Mouse (Mus musculus) hindbrain, embryonic 11.5 days (tissue): Measurements from ENCODE around the gene Frrs1l. TPM values are rescaled to one million over a fixed set of nuclear protein-coding genes. Genes with fewer than 3 reads are reported as not detected.

Experiments
- ATAC-seq: fragments of 200-750 bp; cut with Nextera tagmentation; 2 replicates; pipeline ENCODE4 v1.8.0; 2017; ENCODE audit warnings: mild to moderate bottlenecking, moderate TSS enrichment, moderate library complexity; ENCODE audit not compliant: low FRiP score
- DNase-seq: peaks from one replicate; pipeline ENCODE4 v3.0.0-alpha.2; 2015; ENCODE audit warnings: low spot score
- H3K27ac ChIP-seq: fragments of 300-500 bp; sonication (generic); 2 replicates; pipeline ENCODE4 v1.5.1; 2014; ENCODE audit warnings: mild to moderate bottlenecking, low read depth, low read length
- H3K27me3 ChIP-seq: fragments of 300-500 bp; sonication (generic); 2 replicates; pipeline ENCODE4 v1.6.1; 2014; ENCODE audit warnings: mild to moderate bottlenecking, low read length, moderate library complexity, mixed read lengths; ENCODE audit not compliant: control insufficient read depth, insufficient read depth
- H3K36me3 ChIP-seq: fragments of 300-500 bp; sonication (generic); 2 replicates; pipeline ENCODE4 v1.6.1; 2014; ENCODE audit warnings: mild to moderate bottlenecking, low read length, moderate library complexity, mixed read lengths; ENCODE audit not compliant: control insufficient read depth, insufficient read depth
- H3K4me1 ChIP-seq: fragments of 300-500 bp; sonication (generic); replicated peaks from 2 replicates; pipeline ENCODE4 v1.6.1; 2014; ENCODE audit warnings: low read length, mixed read lengths; ENCODE audit not compliant: control insufficient read depth, insufficient read depth
- H3K4me2 ChIP-seq: fragments of 300-500 bp; sonication (generic); replicated peaks from 2 replicates; pipeline ENCODE4 v1.6.1; 2014; ENCODE audit warnings: mild to moderate bottlenecking, low read depth, low read length
- H3K4me3 ChIP-seq: fragments of 300-500 bp; sonication (generic); 2 replicates; pipeline ENCODE4 v1.5.1; 2014; ENCODE audit warnings: low read depth, low read length
- H3K9ac ChIP-seq: fragments of 300-500 bp; sonication (generic); 2 replicates; pipeline ENCODE4 v1.6.1; 2014; ENCODE audit warnings: low read depth, low read length
- H3K9me3 ChIP-seq: fragments of 300-500 bp; sonication (generic); 2 replicates; pipeline ENCODE4 v1.6.1; 2016; ENCODE audit warnings: low read length; ENCODE audit not compliant: control insufficient read depth
- WGBS: fragments of 180-500 bp; shearing (Covaris S2); extraction: QIAGEN DNeasy Blood & Tissue Kit; methylation state at CpG from one replicate; pipeline ENCODE4 v1.1.7; 2014; 5-methylcytosine and 5-hydroxymethylcytosine counted together
- polyA plus RNA-seq: library from polyadenylated mRNA; unstranded; fragments of >200 nt; fragmentation: Nextera tagmentation; extraction: Ambion mirVana; gene quantifications from 2 replicates; pipeline ENCODE4 v1.2.1, GENCODE M21; 2014

Gene Frrs1l
- polyA plus RNA-seq, 1 experiment from 2014 or later: 6.0 TPM

DNA sequence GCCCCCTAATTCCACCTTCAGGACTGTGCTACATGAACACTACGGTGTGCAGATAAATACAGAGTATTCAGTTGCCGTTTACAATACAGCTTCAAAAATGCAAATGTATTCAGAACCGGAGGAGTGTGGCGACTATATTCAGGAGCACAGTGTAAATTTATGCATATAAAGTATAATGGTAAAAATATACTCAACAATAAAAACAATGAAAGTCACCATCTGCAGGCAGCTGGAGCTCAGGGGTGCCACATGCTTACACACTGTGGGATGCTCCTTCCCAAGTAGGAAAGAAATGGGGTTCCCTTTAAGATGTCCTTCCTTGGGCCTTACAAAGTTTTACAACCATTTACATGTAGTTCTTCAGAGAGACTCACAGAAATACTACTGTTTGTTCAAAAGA, 48.7 kb downstream of the Frrs1l start:
- no peak overlapping the region for H3K9ac ChIP-seq
- no peak overlapping the region for H3K4me2 ChIP-seq
- WGBS: 68% methylated on average over 4 of the region's 4 CpGs
- ATAC-seq (no peak), DNase-seq (no peak)
- H3K36me3 ChIP-seq: no peaks in the 10 kb centered on the region
- no peaks in the 10 kb centered on the region for H3K9me3 ChIP-seq
- H3K4me1 ChIP-seq: peaks cover 6% of the 10 kb centered on the region; the same call in 1 of the 2 replicates
- no peak overlapping the region for H3K27ac ChIP-seq
- no peak overlapping the region for H3K4me3 ChIP-seq
- no peaks in the 10 kb centered on the region for H3K27me3 ChIP-seq

DNA sequence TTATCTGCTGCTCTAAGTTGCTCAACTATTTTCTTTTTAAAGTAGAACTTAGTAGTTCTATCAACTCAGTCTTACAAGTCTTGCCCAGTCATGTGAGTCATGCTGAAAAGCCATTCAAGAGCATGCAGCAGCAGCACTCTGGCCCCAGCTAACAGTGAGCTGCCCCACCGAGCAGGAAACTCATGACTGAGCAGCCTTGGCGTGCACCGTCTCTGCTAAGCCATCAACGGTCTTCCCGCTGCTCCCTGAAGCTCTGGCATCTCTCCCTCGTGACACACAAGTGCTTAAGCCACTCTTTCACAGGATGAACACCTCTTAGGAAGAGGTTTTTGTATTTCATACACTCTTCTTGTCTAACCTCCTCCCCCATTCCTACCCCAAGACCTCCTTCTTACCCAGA, 53.1 kb downstream of the Frrs1l start:
- Histone ChIP-seq H3K4me3 (no peak overlapping the region), H3K27me3 (no peaks in the 10 kb centered on the region), H3K27ac (no peak overlapping the region), H3K4me2 (no peak overlapping the region), H3K9me3 (no peaks in the 10 kb centered on the region), H3K9ac (no peak overlapping the region), H3K36me3 (no peaks in the 10 kb centered on the region), H3K4me1 (no peaks in the 10 kb centered on the region)
- ATAC-seq (no peak), DNase-seq (no peak)
- WGBS: 68% methylated on average over 6 of the region's 6 CpGs

DNA sequence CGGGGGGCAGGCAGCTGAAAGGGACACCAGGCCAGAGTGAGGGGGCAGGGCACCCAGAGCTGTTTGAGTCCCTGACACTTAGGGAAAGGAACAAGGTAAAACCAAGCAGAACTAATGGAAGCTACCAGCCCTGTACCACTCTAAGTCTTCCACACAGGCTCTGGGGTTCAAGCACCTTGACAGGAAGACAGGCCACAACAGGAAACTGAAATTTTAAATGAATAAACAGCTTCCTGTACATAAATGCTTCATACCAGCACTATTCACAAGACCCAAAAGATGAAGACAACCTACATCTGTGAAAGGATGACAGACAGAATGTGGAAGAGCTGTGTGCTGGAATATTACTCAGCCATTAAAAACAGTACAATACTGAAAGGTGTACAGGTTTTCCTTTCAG, 54.9 kb downstream of the Frrs1l start:
- H3K9ac ChIP-seq: no peak overlapping the region

DNA sequence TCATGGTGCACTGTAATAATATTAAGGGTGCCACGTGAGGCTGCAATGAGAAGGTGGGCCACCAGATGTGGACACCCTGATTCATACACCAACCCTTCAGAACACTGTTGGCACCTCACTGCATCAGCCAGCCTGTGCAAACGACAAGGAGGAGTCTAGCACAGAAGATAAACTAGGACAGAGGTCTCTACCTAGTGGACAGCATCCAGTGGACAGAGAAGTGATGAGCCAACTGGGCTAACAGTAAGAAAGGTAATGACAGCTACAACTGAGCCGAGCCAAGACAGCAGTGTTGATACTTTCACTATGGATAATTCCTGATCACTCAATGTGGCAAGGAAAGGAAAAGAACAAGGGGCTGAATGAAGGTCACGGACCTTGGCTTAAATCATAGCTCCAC, 57.0 kb downstream of the Frrs1l start:
- no peak overlapping the region for H3K27ac ChIP-seq
- H3K9ac ChIP-seq: no peak overlapping the region
- WGBS: 92% methylated on average over 4 of the region's 4 CpGs
- no peak overlapping the region for H3K4me2 ChIP-seq
- DNase-seq (no peak), ATAC-seq (no peak)
- no peaks in the 10 kb centered on the region for H3K27me3 ChIP-seq
- H3K4me1 ChIP-seq: no peaks in the 10 kb centered on the region
- no peaks in the 10 kb centered on the region for H3K9me3 ChIP-seq
- no peaks in the 10 kb centered on the region for H3K36me3 ChIP-seq
- no peak overlapping the region for H3K4me3 ChIP-seq

More for the DNA sequence above, 54.9 kb downstream of the Frrs1l start:
- Histone ChIP-seq H3K27me3 (no peaks in the 10 kb centered on the region), H3K4me1 (no peaks in the 10 kb centered on the region), H3K27ac (no peak overlapping the region), H3K9me3 (no peaks in the 10 kb centered on the region), H3K36me3 (no peaks in the 10 kb centered on the region), H3K4me3 (no peak overlapping the region), H3K4me2 (no peak overlapping the region)
- DNase-seq (no peak), ATAC-seq (no peak)
- no CpG with 5 or more reads among the region's 1 CpGs for WGBS

DNA sequence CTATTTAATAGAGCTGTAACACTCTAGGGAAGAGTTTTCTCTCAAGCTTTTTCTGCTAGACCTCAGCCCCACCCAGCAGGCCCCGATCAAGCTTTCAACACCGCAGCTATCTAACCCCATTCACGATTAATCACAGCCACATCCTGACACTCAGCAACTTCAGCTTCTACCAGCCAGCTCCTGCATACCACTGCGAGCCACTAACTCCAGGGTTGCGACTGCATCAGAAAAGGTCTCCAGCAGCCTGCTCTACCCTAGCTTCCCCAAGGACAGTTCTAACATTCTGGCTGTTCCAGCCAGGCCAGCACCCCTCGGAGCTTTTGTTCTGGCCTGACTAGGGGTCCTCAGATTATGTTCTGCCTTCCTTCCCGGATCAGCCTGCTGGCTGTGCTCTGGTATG, 58.1 kb downstream of the Frrs1l start:
- ATAC-seq: no peak
- no peak overlapping the region for H3K27ac ChIP-seq
- no peak for DNase-seq
- H3K27me3 ChIP-seq: no peaks in the 10 kb centered on the region
- no peak overlapping the region for H3K4me3 ChIP-seq
- no peaks in the 10 kb centered on the region for H3K36me3 ChIP-seq
- no peaks in the 10 kb centered on the region for H3K4me1 ChIP-seq
- H3K9ac ChIP-seq: no peak overlapping the region
- H3K4me2 ChIP-seq: no peak overlapping the region
- H3K9me3 ChIP-seq: no peaks in the 10 kb centered on the region
- 54% methylated on average over 7 of the region's 7 CpGs for WGBS

DNA sequence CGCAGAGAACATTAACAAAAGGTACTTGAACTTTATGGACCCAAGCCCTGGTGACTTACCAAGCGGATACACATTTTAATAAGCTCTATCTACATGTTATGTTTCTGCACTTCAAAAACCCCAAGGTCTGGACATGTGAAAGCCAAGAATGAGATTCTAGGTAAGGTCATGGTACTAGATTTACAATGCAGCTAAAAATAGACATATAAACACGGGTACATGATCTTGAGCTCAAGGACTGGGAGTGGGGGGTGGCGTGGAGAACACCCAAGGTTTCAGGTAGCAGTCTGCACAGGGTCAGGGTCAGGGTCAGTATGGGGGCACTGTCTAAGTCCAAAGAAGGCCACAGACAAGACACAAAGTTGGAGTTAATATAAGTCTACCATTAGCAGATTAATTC, 59.9 kb downstream of the Frrs1l start:
- no peak overlapping the region for H3K4me3 ChIP-seq
- DNase-seq (no peak), ATAC-seq (no peak)
- H3K4me2 ChIP-seq: no peak overlapping the region
- no peaks in the 10 kb centered on the region for H3K9me3 ChIP-seq
- no peaks in the 10 kb centered on the region for H3K27me3 ChIP-seq
- H3K9ac ChIP-seq: no peak overlapping the region
- H3K36me3 ChIP-seq: 0 out of 2 replicates have a peak, but pooled peaks cover 2% of the 10 kb centered on the region
- 91% methylated on average over 4 of the region's 4 CpGs for WGBS
- H3K27ac ChIP-seq: no peak overlapping the region
- no peaks in the 10 kb centered on the region for H3K4me1 ChIP-seq

DNA sequence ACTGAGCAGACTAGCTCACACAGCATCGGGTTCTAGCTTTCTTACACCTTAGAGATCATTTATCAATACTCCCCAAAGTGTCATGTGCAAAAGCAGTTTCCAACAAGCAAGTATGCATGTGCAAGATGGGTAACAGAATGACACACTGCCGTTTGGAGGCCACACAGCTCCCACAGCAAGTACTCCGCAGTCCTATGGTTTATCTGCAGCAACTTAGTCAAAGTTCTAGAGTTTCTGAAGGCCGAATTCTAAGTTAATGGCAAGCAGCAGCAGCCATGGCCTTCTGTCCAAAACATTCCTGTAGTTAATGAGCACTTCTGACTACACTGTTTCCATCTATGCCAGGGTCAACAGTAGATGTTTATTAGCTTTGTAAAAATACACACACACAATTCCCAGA, 63.2 kb downstream of the Frrs1l start:
- 89% methylated on average over 4 of the region's 4 CpGs for WGBS

DNA sequence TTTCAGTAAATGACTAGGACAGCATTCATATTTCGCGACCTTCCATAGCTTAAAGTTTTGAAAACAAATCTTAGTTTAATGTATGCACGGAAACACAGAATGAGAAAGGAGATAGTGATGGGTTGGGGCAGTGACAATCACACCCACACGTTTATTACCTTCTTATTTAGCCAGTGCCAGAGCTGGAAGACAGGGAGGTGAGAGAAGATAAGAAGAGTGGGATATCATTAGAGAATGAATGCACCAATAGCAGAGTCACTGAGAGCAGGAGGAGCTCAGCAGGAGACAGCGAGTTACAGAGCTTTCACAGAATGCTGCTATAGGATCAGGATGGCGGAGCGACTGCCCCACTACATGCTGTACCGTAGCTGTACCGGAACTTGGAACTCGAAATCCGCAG, 68.0 kb downstream of the Frrs1l start:
- DNase-seq (no peak), ATAC-seq (no peak)
- H3K9me3 ChIP-seq: no peaks in the 10 kb centered on the region
- no peak overlapping the region for H3K9ac ChIP-seq
- no peak overlapping the region for H3K27ac ChIP-seq
- H3K4me3 ChIP-seq: no peak overlapping the region
- H3K4me1 ChIP-seq: no peaks in the 10 kb centered on the region
- peaks cover 2% of the 10 kb centered on the region; the same call in 1 of the 2 replicates for H3K36me3 ChIP-seq
- WGBS: 94% methylated on average over 11 of the region's 11 CpGs
- H3K27me3 ChIP-seq: no peaks in the 10 kb centered on the region
- H3K4me2 ChIP-seq: no peak overlapping the region

More for the DNA sequence above, 63.2 kb downstream of the Frrs1l start:
- H3K36me3 ChIP-seq: peaks cover 2% of the 10 kb centered on the region; the same call in 1 of the 2 replicates
- H3K4me2 ChIP-seq: no peak overlapping the region
- H3K4me3 ChIP-seq: no peak overlapping the region
- H3K27ac ChIP-seq: no peak overlapping the region
- no peaks in the 10 kb centered on the region for H3K4me1 ChIP-seq
- ATAC-seq (no peak), DNase-seq (no peak)
- H3K9me3 ChIP-seq: no peaks in the 10 kb centered on the region
- H3K27me3 ChIP-seq: no peaks in the 10 kb centered on the region
- no peak overlapping the region for H3K9ac ChIP-seq

DNA sequence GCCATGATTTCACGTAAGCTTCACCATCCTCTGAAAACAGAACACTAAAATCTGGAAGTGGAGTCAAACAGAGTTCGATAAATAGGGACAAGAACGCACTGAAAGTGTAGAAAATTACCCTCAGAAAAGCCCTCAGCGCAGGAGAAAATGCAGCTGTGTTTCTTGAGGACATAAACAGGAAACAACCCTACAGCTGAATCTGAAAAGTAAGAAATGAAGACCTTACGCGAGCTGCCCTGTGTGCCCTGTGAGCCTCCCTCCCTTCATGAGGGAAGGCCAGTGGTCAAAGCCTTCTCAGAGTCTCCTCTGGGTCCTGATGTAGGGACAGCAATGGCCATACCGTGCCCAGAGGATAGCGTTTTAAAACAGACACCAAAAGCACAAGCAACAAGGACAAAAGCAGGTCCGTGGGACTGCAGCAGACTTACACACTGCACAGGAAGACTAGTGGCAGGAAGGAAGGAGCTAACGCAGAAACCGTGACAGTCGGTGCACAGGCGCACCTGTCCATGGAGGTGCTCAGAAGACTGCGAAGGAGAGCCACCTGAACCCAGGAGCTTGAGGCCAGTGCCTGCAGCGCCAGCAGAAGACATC, 74.4 kb downstream of the Frrs1l start:
- no peak for ATAC-seq
- no peak for DNase-seq

More for the DNA sequence above, 74.4 kb downstream of the Frrs1l start:
- H3K4me2 ChIP-seq: no peak overlapping the region
- no peak overlapping the region for H3K27ac ChIP-seq
- 95% methylated on average over 15 of the region's 15 CpGs for WGBS
- H3K27me3 ChIP-seq: no peaks in the 10 kb centered on the region
- no peak overlapping the region for H3K4me3 ChIP-seq
- H3K9me3 ChIP-seq: no peaks in the 10 kb centered on the region
- no peak overlapping the region for H3K9ac ChIP-seq
- H3K4me1 ChIP-seq: no peaks in the 10 kb centered on the region
- no peaks in the 10 kb centered on the region for H3K36me3 ChIP-seq
